Mouse (Mus musculus): ENCODE results near the gene Sh3pxd2a. TPM values are rescaled to one million over a fixed set of nuclear protein-coding genes. Genes with fewer than 3 reads are reported as not detected.

Gene Sh3pxd2a
- total and polyA plus RNA-seq, 2 experiments from 2014 or later = 3.4 to 47.2 TPM

DNA sequence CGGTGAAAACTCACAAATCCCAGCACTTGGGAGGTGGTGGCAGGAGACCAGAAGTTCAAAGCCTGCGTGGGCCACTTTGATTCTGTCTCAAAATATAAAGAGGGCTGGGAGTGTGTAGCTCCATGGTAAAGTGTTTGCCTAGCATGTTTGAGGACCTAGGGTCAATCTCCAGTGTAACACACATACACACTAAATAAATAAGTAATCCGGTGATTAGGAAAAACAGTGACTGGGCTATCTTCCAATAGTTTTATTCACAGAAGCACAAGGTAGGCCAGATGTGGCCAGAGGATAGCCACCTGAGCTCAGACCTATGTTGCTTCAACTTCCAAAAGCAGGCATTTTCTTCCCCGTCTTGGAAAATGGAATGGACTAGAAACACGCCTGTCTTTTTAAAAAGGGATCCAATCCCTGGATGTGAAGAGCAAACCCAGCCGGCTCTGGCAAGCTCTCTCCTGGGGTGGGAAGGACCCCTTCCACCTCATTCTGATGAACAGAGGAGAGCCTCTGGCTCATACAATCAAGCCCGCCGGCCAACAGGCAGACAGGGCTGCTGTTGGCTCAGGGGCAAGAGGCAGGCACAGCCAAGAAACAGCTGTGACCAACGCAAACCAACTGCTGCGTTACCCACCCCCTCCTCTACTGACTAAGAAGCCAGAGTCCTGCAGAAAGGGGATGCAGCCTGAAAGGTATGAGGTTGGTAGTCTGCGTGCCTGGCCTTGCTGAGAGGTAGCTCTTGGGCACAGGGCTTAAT lies 140.9 kb downstream of the Sh3pxd2a start:
- ATAC-seq (ENCODE audit: insufficient read depth, low read depth) = no peak
- H3K27me3 ChIP-seq (ENCODE audit: control insufficient read depth, insufficient read depth, low read length) = no peaks in the 10 kb centered on the region
- no peaks in the 10 kb centered on the region for H3K36me3 ChIP-seq (replicated peaks; ENCODE audit: control insufficient read depth, insufficient read depth, low read length)
- TF ChIP-seq CTCF (IDR thresholded peaks at IDR 0.05; ENCODE audit: low read depth) = no peak
- H3K9ac ChIP-seq (replicated peaks; ENCODE audit: low read depth, low read length) = no peak overlapping the region
- no peaks in the 10 kb centered on the region for H3K9me3 ChIP-seq (replicated peaks; ENCODE audit: control insufficient read depth, low read length)
- no peak overlapping the region for H3K4me2 ChIP-seq (ENCODE audit: low read depth, low read length)
- H3K4me3 ChIP-seq (ENCODE audit: low read depth, low read length) = no peak overlapping the region
- no peak for DNase-seq (ENCODE audit: low spot score)
- no peak overlapping the region for H3K27ac ChIP-seq (ENCODE audit: low read depth)
- peaks cover 46% of the 10 kb centered on the region for H3K4me1 ChIP-seq (ENCODE audit: control insufficient read depth, insufficient read depth)
- WGBS = 73% methylated on average over 11 of the region's 11 CpGs

- TF ChIP-seq EP300 (IDR thresholded peaks at IDR 0.05; ENCODE audit: low read depth) (no peak), CTCF (IDR thresholded peaks at IDR 0.05; ENCODE audit: low read depth) (no peak)
- Histone ChIP-seq H3K27me3 (ENCODE audit: control insufficient read depth, insufficient read depth, low read length) (no peaks in the 10 kb centered on the region), H3K9me3 (replicated peaks; ENCODE audit: control insufficient read depth, low read length) (no peaks in the 10 kb centered on the region), H3K4me1 (ENCODE audit: control insufficient read depth, insufficient read depth) (peaks cover 61% of the 10 kb centered on the region), H3K9ac (replicated peaks; ENCODE audit: low read depth, low read length) (peak overlapping the region; percentile 48), H3K4me2 (ENCODE audit: low read depth, low read length) (peak overlapping the region; percentile 30), H3K4me3 (ENCODE audit: low read depth, low read length) (peak overlapping the region; percentile 38), H3K27ac (ENCODE audit: low read depth) (peak overlapping the region; percentile 85), H3K36me3 (replicated peaks; ENCODE audit: control insufficient read depth, insufficient read depth, low read length) (no peaks in the 10 kb centered on the region)
- DNase-seq (ENCODE audit: low spot score) = peak; percentile 64
- ATAC-seq (ENCODE audit: insufficient read depth, low read depth) = peak; percentile 57
- 12% methylated on average over 8 of the region's 8 CpGs for WGBS
Observed at GRCm38 (mm10) chr19:47320331-47320668, 143.9 kb downstream of the Sh3pxd2a start.

DNA sequence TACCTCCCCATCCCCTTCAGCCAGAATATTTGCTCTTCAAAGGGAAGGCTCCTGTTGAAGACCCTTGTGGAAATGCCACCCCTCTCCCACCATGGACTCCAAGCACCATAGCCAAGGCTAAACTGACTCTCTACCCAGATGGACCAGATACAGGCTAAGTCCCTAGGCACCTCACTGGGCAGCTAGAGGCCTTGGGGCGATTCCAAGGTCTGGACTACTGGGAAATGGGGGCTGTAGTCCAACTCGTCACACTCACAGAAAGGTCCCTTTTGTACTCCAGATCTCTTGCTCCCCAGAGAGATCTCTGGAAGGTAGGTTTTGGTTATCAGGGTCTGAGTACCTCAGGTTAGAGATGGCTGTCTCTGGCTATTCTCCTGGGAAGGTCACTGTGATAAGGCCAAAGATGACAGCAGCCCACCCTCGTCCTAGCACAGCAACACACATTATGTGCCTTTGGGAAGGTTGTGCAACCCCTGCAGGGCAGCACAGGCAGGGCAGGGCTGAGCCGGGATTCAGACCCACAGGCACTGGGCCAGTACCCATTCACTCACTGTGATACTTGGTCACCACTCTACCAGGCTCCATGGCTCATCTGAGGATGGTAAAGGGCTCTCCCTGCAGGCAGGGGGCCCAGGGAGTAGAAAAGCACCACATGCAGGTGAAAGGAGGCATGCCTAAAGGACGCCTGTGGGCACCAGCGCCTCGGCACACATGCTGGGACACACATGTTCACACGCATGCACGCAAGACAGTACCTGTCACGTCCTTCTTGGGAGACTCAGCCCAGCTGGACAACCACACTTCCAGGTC lies 144.5 kb downstream of the Sh3pxd2a start:
- Histone ChIP-seq H3K27ac (ENCODE audit: low read depth) (peak overlapping the region; percentile 85), H3K4me3 (ENCODE audit: low read depth, low read length) (peak overlapping the region; percentile 38), H3K9me3 (replicated peaks; ENCODE audit: control insufficient read depth, low read length) (no peaks in the 10 kb centered on the region), H3K9ac (replicated peaks; ENCODE audit: low read depth, low read length) (peak overlapping the region; percentile 48), H3K4me1 (ENCODE audit: control insufficient read depth, insufficient read depth) (peaks cover 66% of the 10 kb centered on the region), H3K27me3 (ENCODE audit: control insufficient read depth, insufficient read depth, low read length) (no peaks in the 10 kb centered on the region), H3K36me3 (replicated peaks; ENCODE audit: control insufficient read depth, insufficient read depth, low read length) (no peaks in the 10 kb centered on the region), H3K4me2 (ENCODE audit: low read depth, low read length) (peak overlapping the region; percentile 30)
- DNase-seq (ENCODE audit: low spot score) = no peak
- no peak for ATAC-seq (ENCODE audit: insufficient read depth, low read depth)
- TF ChIP-seq CTCF (IDR thresholded peaks at IDR 0.05; ENCODE audit: low read depth) (peak; percentile 9; the same call in 1 of the 2 replicates), EP300 (IDR thresholded peaks at IDR 0.05; ENCODE audit: low read depth) (no peak)
- WGBS = 58% methylated on average over 10 of the region's 10 CpGs

- no peak for TF ChIP-seq CTCF (IDR thresholded peaks at IDR 0.05; ENCODE audit: low read depth)
- no peak for TF ChIP-seq EP300 (IDR thresholded peaks at IDR 0.05; ENCODE audit: low read depth)
- 81% methylated on average over 8 of the region's 8 CpGs for WGBS
- Histone ChIP-seq H3K27ac (ENCODE audit: low read depth) (peak overlapping the region; percentile 85; the same call in 1 of the 2 replicates), H3K4me3 (ENCODE audit: low read depth, low read length) (0 out of 2 replicates have a peak overlapping the region, but pooled peaks have one; percentile 38), H3K36me3 (replicated peaks; ENCODE audit: control insufficient read depth, insufficient read depth, low read length) (no peaks in the 10 kb centered on the region), H3K4me2 (ENCODE audit: low read depth, low read length) (peak overlapping the region; percentile 30), H3K4me1 (ENCODE audit: control insufficient read depth, insufficient read depth) (peaks cover 71% of the 10 kb centered on the region), H3K9ac (replicated peaks; ENCODE audit: low read depth, low read length) (0 out of 2 replicates have a peak overlapping the region, but pooled peaks have one; percentile 8), H3K9me3 (replicated peaks; ENCODE audit: control insufficient read depth, low read length) (no peaks in the 10 kb centered on the region), H3K27me3 (ENCODE audit: control insufficient read depth, insufficient read depth, low read length) (no peaks in the 10 kb centered on the region)
- ATAC-seq (ENCODE audit: insufficient read depth, low read depth) (no peak), DNase-seq (ENCODE audit: low spot score) (no peak)
Observed at GRCm38 (mm10) chr19:47319061-47319460, 145.1 kb downstream of the Sh3pxd2a start.

DNA sequence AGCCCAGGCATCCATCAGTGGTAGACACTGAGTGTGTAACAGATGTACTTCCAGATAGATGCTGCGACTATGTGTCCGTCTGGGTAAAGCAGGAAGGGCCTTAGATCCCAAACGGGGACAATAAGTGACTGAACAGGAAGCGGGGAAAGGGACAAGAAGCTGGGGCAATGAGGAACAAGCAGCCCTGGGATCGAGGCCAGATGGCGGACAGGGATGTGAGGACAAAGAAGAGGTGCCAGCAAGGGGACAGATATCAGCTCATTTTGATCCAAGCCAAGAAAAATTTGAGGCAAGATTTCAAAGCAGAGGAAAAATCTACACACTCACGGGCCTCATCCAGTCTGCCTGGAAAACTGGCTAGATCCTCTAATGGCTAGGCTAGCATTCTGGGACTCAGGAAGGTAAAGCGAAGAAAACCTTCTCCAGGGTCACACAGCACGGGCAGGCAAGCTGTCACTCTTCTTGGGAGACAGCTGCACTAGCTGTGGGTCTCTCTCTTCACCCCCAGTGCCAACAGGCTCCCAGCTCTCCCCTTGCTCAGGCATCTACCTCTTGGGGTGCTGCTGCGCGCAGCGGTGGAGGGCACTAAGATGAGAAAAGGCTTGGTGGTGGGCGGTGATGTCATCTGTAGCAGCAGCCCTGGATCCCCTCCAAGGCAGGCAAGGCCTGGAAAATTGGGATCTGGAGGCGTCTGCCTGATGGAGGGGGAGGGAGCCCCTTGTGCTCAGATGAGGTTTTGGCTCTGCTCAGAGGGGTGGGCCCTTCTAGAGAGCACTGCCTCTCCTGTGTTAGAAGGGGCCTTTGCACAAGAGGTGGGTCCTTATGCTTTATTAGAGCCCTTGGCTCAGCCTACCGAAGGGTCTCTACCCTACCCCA lies 146.9 kb downstream of the Sh3pxd2a start:
- ATAC-seq (ENCODE audit: insufficient read depth, low read depth) (no peak), DNase-seq (ENCODE audit: low spot score) (no peak)
- H3K4me1 ChIP-seq (ENCODE audit: control insufficient read depth, insufficient read depth) = peaks cover 89% of the 10 kb centered on the region
- H3K27ac ChIP-seq (ENCODE audit: low read depth) = peak overlapping the region; percentile 85
- 45% methylated on average over 15 of the region's 15 CpGs for WGBS
- no peak overlapping the region for H3K4me3 ChIP-seq (ENCODE audit: low read depth, low read length)
- peak overlapping the region; percentile 30; the same call in 1 of the 2 replicates for H3K4me2 ChIP-seq (ENCODE audit: low read depth, low read length)
- no peaks in the 10 kb centered on the region for H3K9me3 ChIP-seq (replicated peaks; ENCODE audit: control insufficient read depth, low read length)
- H3K36me3 ChIP-seq (replicated peaks; ENCODE audit: control insufficient read depth, insufficient read depth, low read length) = no peaks in the 10 kb centered on the region
- TF ChIP-seq CTCF (IDR thresholded peaks at IDR 0.05; ENCODE audit: low read depth) (0 out of 2 replicates have a peak, but pooled peaks have one; percentile 1), EP300 (IDR thresholded peaks at IDR 0.05; ENCODE audit: low read depth) (no peak)
- no peak overlapping the region for H3K9ac ChIP-seq (replicated peaks; ENCODE audit: low read depth, low read length)
- H3K27me3 ChIP-seq (ENCODE audit: control insufficient read depth, insufficient read depth, low read length) = no peaks in the 10 kb centered on the region

Data from heart, postnatal 0 days (tissue).